Mouse (Mus musculus) cerebellum, adult 18-20 months (tissue): Measurements from ENCODE around the gene Gli1.

Source experiments
- DNase-seq, 2 experiments: peaks; one replicate each; pipeline ENCODE4 v3.0.0; 2021

Gli1 gene

DNA sequence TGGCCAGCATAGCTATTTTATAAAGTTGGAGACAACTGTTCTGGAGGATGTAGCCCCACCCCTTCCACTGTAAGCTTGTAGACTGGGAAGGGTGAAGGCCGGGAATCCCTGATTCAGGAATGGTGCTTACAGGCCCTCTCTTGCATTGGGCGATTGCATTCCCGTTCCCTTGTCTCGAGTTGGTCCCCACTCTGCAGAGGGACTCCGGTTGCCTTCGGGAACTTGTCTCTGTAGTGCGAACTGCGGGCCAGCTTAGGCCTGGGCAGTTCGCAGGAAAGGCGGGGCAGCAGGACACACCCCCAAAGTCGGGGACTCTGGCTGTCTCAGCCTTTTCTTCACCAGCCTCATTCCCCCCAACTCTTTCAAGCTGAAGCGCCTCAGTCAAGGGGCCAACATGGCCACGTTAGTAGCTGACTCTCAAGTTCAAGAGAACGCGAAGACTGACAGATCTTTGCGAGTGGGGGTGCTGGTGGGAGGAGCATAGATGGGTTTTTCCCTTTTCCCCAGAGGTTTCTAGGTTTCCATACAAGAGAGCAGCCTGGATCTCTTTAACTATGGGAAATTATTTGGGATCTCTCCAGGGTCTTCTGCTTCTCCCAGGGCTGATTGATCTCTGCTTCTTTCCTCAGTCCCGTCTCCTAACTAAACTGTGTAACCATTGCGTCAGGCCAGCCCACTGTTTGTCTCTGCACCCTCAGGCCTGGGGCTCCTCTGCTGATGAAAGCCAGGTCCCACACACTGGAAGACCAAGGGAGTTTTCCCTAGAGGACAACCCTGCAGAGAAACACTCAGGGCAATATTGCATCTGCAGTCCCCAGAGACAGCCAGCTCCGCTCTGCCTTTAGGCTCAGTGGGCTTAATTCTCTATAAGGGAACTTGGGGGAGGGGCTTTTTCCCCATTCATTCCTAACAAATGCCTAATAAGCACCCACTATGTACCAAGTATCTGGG is 50.6 kb downstream of the Gli1 start:
- peak in 1 of 2 experiments; percentile 58 for DNase-seq

DNA sequence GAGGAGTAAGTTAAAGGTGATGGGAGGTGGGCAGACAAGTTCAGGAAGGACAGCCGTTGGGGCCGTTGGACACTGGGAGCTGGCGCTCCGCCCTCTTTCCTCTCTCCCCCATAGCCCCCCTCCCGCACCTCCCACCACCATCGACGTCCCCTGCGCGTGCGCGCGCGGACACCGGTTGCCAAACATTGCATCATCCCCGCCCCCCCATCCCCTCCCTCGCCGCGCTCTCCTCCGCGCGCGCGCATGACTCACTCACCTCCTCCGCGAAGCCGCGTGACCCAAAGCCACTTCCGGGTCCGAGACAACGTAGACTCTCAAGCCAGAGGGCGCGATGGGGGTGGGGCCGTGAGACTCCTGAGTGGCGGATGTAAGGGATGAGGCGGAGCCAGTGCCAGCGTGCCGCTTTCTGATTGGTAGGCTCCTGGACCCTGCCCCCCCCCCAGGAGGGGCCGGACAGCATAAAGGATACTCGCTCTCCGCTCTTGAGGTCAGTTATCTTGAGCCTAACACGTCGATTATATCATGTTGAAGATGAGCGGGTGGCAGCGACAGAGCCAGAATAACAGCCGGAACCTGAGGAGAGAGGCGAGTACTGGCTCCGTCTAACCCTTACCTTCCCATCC is 51.4 kb downstream of the Gli1 start:
- peak; percentile 100 for DNase-seq

DNA sequence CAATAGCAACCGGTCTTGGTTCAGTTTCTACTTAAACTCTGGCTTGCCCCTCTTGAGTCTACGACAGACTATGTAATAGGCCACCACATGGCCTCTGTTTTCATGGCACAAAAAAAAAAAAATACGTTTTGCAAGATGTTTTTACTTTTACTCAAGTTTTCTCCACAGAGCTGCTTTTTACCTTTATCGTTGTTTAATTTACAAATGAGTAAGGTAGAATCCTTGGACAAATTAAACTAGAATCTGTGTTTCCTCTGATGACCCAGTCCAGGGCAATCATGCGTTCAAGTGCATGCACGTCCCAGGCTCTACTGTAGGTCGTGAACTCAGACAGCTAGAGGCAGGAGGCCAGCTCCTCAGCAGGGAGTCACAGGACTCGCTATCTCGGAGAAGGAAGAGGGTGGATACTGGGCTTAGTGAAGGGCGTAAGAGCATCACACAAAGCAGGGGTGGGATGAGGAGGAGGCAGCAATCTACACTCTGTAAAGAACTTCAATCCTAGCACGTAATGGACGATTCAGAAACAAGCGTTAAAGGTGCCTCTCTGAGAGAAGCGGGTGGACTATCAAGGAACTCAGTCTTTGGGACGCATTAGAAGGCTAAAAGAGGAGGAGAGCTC is 52.1 kb downstream of the Gli1 start:
- peak; percentile 78 to 81 for DNase-seq

DNA sequence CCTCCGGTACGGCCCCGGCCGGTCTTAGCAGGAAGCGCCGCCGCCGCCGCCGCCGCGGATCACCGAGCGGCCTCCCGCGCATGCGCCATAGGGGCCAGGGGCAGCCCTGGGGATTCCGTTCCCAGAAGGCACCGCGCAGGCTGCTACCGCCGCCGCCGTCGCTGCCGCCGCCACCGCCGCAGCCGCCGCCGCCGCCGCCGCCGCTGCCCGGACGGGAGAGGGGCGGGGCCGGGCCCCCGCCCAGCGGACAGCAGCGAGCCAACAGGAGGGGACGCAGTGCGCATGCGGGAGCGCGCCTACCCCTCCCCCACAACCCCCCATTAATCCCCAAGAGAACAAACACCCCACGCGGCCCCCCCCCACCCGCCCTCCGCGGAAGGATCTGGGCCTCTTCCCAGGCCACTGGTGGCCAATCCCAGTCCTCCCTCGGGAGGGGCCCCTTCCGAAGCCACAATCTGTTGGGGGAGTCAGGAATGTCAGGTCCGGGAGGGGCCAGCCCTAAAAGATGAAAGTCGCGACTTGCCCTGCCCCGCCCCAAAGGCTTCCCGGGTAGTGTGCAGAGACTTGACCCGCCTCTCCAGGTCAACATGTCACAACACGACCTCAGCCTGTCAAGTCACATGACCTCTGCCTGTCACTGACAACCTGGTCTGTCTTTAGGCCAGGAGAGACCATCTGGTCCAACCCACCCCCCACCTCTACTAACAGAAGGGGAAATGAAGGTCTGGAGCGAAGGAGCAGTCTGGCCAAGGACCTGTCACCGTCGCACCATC is 52.8 kb downstream of the Gli1 start, which contains the start of gene Mbd6:
TSS of gene Mbd6 (minus strand) at position 219 of the 773 bp plus-strand sequence.
- peak; percentile 88 to 94 for DNase-seq

- peak in 1 of 2 experiments; percentile 55 for DNase-seq
Measured at GRCm38 (mm10) chr10:127288328-127288799, 53.4 kb downstream of the Gli1 start.

DNA sequence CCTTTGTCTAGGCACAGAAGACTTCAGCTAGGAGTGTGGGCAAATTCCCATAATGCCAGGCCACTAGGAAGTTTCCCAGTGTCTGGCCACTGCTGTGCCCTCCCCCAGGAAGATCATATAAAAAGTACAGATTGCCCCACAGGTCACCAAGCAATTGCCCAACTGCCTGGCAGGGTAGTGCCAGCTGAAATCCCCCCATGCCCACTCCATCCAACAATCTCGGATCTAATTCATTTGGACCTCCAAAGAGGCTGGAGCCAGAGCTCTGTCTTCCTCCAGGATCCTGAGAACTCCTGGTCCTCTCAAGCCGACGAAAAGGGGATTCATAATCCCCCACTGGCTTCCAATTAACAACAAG is 53.9 kb downstream of the Gli1 start:
- peak in 1 of 2 experiments; percentile 31 for DNase-seq

DNA sequence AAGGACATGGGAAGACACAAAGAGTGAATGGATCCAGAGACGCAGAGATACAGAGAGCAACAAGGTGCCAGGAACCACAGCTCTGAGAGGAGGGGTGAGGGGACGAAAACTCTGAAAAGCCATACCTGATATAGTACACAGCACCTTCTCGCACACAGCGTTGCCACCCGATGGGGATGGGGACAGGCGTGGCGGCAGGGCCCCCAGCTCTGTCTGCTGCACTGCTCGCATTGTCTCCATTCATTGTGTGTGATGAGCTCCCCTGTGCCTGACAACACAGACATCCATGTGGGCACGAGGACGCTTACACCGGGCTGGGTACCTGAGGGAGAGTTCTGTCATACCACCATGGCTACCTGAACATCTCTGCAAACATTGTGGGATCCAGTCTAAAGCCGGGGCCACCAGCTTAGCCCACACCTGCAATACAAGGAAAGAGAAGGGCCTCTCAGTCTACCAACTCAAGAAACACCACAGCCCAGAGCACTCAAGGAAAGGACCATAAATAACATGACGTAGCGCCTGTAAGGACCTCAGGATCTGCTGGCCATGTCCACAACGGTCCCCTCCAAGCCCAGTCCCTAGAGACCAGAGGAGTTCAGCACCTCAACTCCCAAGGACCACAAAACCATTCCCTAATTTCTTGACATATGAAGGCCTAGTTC is 54.4 kb downstream of the Gli1 start:
- DNase-seq: peak in 1 of 2 experiments; percentile 26

GRCm38 (mm10) chr10:127286730-127287129 is 55.0 kb downstream of the Gli1 start:
- DNase-seq: peak in 1 of 2 experiments; percentile 23

GRCm38 (mm10) chr10:127286194-127286593 is 55.6 kb downstream of the Gli1 start:
- no peak for DNase-seq

DNA sequence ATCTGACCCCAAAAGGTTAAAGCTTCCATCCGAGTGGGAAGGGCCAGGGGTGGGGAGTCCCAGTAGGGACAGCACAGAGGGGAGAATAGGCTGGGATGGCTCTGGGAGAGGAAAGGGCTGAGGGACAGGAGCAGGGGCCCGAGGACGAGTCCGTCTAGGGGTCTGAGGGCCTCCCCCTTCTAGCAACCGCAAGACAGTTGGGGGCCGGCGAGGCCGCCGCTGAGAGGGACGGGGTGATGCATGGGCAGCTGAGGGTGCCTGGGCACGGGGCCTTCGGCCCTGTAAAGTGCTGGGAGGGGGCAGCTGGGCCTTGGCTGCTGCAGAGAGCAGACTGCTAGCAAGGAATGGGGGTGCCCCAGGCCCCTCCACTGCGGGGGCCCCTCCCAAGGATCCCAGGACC is 56.1 kb downstream of the Gli1 start:
- peak in 1 of 2 experiments; percentile 22 for DNase-seq

GRCm38 (mm10) chr10:127284724-127285500 is 56.9 kb downstream of the Gli1 start:
- no peak for DNase-seq

- DNase-seq: no peak
Measured at GRCm38 (mm10) chr10:127284105-127284622, 57.6 kb downstream of the Gli1 start.

DNA sequence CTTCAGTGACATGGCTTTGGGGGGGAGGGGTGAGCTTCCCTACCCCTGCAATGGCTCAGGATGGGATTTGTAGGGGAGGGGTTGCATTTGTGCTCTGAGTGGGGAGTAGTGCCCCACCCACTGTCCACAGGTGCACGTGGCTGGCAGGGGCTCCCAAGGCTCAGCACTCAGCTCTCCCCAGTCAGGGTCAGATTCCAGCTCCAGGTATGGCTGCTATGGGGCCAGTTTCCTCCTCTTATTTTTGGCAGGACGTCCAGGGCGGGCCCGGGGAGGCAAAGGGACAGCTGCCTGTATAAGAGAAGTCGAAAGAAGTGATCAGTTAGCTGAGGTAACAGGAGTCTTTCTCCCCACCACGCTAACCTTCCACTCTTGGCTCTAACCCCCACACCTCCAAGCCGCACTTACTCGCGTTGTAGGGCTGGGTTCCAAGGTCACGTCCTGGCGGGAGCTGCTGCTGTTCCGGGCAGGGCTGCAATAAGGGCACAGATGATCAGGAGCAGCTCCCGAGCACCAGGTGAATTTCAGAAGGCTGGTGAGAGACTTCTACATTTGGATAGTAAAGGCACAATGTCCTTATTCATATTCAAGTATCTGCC is 59.1 kb downstream of the Gli1 start:
- no peak for DNase-seq

- DNase-seq: no peak
Measured at GRCm38 (mm10) chr10:127281316-127281715, 60.5 kb downstream of the Gli1 start.
